Mouse (Mus musculus) intestine, embryonic 15.5 days (tissue): ENCODE measurements around the gene Stk26. TPM values are rescaled to one million over a fixed set of nuclear protein-coding genes. Genes with fewer than 3 reads are reported as not detected.

Experiments
- ATAC-seq: fragments of 200-750 bp; cut with Nextera tagmentation; 2 replicates; pipeline ENCODE4 v1.8.0; 2017; ENCODE audit warnings: moderate TSS enrichment, moderate library complexity
- H3K27ac ChIP-seq: fragments of 300-500 bp; sonication (generic); 2 replicates; pipeline ENCODE4 v1.5.1; 2015; ENCODE audit warnings: mild to moderate bottlenecking, inconsistent platforms
- H3K27me3 ChIP-seq: fragments of 300-500 bp; sonication (generic); replicated peaks from 2 replicates; pipeline ENCODE4 v1.6.1; 2015; ENCODE audit warnings: inconsistent platforms
- H3K36me3 ChIP-seq: fragments of 300-500 bp; sonication (generic); 2 replicates; pipeline ENCODE4 v1.6.1; 2015; ENCODE audit warnings: inconsistent platforms
- H3K4me1 ChIP-seq: fragments of 300-500 bp; sonication (generic); replicated peaks from 2 replicates; pipeline ENCODE4 v1.6.1; 2015; ENCODE audit warnings: inconsistent platforms
- H3K4me2 ChIP-seq: fragments of 300-500 bp; sonication (generic); replicated peaks from 2 replicates; pipeline ENCODE4 v1.6.1; 2015; ENCODE audit warnings: mild to moderate bottlenecking, inconsistent platforms
- H3K4me3 ChIP-seq: fragments of 300-500 bp; sonication (generic); replicated peaks from 2 replicates; pipeline ENCODE4 v1.5.1; 2015; ENCODE audit warnings: inconsistent platforms
- H3K9ac ChIP-seq: fragments of 300-500 bp; sonication (generic); 2 replicates; pipeline ENCODE4 v1.6.1; 2015; ENCODE audit warnings: inconsistent platforms
- H3K9me3 ChIP-seq: fragments of 300-500 bp; sonication (generic); 2 replicates; pipeline ENCODE4 v1.6.1; 2016; ENCODE audit warnings: inconsistent platforms
- WGBS: fragments of 180-500 bp; shearing (Covaris S2); methylation state at CpG from one replicate; pipeline ENCODE4 v1.1.7; 2015; 5-methylcytosine and 5-hydroxymethylcytosine counted together
- polyA plus RNA-seq: library from polyadenylated mRNA; unstranded; fragments of >200 nt; fragmentation: Nextera tagmentation; extraction: Ambion mirVana; gene quantifications from 2 replicates; pipeline ENCODE4 v1.2.1, GENCODE M21; 2015

Gene Stk26
- 6.1 and 6.6 TPM in 2 replicates for polyA plus RNA-seq

GRCm38 (mm10) chrX:50840847-50841560 lies at the start of gene Stk26:
Stk26 (plus strand) TSS chrX:50841047.
- ATAC-seq = peak; percentile 98
- no peaks in the 10 kb centered on the region for H3K36me3 ChIP-seq
- WGBS = 22% methylated on average over 31 of the region's 31 CpGs
- no peaks in the 10 kb centered on the region for H3K4me1 ChIP-seq
- peak within 1 kb of the TSS; percentile 34 for H3K9ac ChIP-seq
- H3K27ac ChIP-seq = peak within 1 kb of the TSS; percentile 32; the same call in 1 of the 2 replicates
- peak within 1 kb of the TSS; percentile 69 for H3K4me2 ChIP-seq
- H3K27me3 ChIP-seq = 0 out of 2 replicates have a peak, but pooled peaks cover 3% of the 10 kb centered on the region
- no peaks in the 10 kb centered on the region for H3K9me3 ChIP-seq
- H3K4me3 ChIP-seq = peak within 1 kb of the TSS; percentile 50

GRCm38 (mm10) chrX:50793005-50793680 lies 47.7 kb upstream of the Stk26 start:
- H3K4me3 ChIP-seq = no peak overlapping the region
- H3K9ac ChIP-seq = no peak overlapping the region
- no peak for ATAC-seq
- H3K36me3 ChIP-seq = no peaks in the 10 kb centered on the region
- H3K4me2 ChIP-seq = no peak overlapping the region
- H3K27ac ChIP-seq = no peak overlapping the region
- WGBS = 43% methylated on average over 4 of the region's 4 CpGs
- no peaks in the 10 kb centered on the region for H3K9me3 ChIP-seq
- H3K4me1 ChIP-seq = no peaks in the 10 kb centered on the region
- H3K27me3 ChIP-seq = no peaks in the 10 kb centered on the region

- Histone ChIP-seq H3K9ac (no peak overlapping the region), H3K4me1 (no peaks in the 10 kb centered on the region), H3K27me3 (no peaks in the 10 kb centered on the region), H3K36me3 (no peaks in the 10 kb centered on the region), H3K4me2 (no peak overlapping the region), H3K4me3 (no peak overlapping the region), H3K9me3 (no peaks in the 10 kb centered on the region), H3K27ac (no peak overlapping the region)
- no peak for ATAC-seq
- WGBS = 67% methylated on average over 1 of the region's 1 CpGs
Measured at GRCm38 (mm10) chrX:50797798-50798197, 43.0 kb upstream of the Stk26 start.

DNA sequence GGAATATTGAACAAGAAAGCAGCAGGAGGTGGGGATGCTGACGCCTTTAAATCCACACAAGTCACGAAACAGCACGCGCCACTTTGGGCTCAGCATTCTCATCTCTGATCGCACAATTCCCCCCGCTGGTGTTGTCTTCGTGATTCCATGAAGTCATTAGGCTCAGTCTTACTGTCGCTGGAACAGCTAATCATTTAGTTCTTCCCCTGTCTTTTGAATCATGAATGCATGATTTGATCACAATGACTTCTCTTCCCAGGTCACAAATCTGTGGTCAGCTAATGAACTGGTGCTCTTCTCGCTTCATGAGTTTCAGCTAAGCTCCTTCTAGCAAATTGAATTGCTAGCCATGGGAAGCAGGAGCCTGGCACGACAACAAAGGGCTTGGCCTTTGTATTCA lies 42.3 kb upstream of the Stk26 start:
- no peak overlapping the region for H3K9ac ChIP-seq
- no peak for ATAC-seq
- no peaks in the 10 kb centered on the region for H3K27me3 ChIP-seq
- no peaks in the 10 kb centered on the region for H3K9me3 ChIP-seq
- H3K4me3 ChIP-seq = no peak overlapping the region
- 78% methylated on average over 10 of the region's 10 CpGs for WGBS
- no peaks in the 10 kb centered on the region for H3K4me1 ChIP-seq
- H3K36me3 ChIP-seq = no peaks in the 10 kb centered on the region
- H3K27ac ChIP-seq = no peak overlapping the region
- H3K4me2 ChIP-seq = no peak overlapping the region

DNA sequence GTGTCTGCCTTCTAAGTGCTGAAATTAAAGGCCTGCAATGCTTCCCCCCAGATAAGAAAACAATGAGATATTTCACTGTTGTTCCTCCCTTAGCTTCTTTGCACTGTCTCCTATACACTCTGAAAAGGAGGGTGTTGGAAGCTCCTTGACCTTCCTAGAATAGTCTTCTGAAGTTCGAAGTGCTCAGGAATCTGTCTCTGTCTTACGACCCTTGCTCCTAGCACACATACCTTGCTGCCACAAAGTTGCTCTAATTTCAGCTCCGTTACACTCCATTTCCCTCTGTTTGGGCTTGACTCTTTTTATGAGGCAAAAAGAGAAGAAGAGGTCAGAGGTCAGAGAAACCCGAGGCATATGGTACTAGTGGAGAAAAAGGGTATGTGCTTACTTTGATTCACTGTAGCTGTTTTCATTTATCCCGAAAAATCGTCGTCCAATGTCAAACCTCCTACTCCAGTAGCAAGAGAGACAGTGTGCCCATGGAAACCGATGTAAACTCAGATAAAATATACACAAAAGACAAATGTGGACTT lies 41.1 kb upstream of the Stk26 start:
- Histone ChIP-seq H3K4me2 (no peak overlapping the region), H3K9me3 (no peaks in the 10 kb centered on the region), H3K27me3 (no peaks in the 10 kb centered on the region), H3K4me3 (no peak overlapping the region), H3K4me1 (no peaks in the 10 kb centered on the region), H3K27ac (no peak overlapping the region), H3K9ac (no peak overlapping the region), H3K36me3 (no peaks in the 10 kb centered on the region)
- 50% methylated on average over 8 of the region's 8 CpGs for whole genome bisulfite sequencing
- ATAC-seq = no peak

DNA sequence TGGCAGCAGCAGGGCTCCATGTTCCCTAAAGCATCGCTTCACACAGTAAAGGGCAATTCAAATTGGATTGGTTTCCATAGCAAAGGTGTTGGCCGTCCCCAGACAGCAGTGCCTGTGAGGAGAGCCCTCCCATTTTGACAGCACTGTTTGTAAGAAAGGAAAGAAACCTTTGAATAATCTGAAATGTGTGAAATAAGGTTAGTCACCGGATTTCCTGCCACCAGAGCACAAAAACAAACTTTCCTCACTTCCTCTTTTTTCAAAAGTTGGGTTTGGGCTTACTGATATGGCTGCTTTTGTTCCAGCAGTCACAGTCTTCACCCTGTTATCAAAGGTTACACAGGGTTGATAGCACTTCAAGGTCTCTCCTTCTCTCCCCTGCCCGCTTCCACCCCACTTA lies 35.2 kb upstream of the Stk26 start:
- Histone ChIP-seq H3K9ac (no peak overlapping the region), H3K27me3 (no peaks in the 10 kb centered on the region), H3K9me3 (no peaks in the 10 kb centered on the region), H3K4me3 (no peak overlapping the region), H3K4me2 (no peak overlapping the region), H3K36me3 (no peaks in the 10 kb centered on the region), H3K27ac (no peak overlapping the region), H3K4me1 (no peaks in the 10 kb centered on the region)
- no peak for ATAC-seq
- WGBS = 53% methylated on average over 4 of the region's 4 CpGs

DNA sequence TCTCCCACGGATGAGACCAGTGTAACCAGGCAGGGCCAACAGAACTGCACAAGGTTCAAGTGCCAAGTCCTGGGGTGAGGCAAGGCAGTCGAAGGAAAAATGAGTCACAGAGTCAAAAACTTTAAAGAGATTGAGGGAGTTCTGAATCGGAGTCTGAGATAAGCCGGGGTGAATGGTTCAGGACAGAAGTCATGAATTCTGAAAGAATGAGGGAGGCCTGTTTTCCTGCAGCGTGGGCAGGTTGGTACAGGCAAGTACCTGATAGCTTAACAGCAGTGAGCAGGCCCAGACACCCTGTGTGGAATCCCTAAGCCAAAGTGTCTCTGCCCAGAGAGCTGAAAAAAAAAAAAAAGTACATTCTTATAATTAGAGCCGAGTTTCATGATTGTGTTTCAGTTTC lies 17.0 kb upstream of the Stk26 start:
- no peak for ATAC-seq
- Histone ChIP-seq H3K36me3 (no peaks in the 10 kb centered on the region), H3K4me3 (no peak overlapping the region), H3K4me1 (no peaks in the 10 kb centered on the region), H3K9me3 (no peaks in the 10 kb centered on the region), H3K9ac (no peak overlapping the region), H3K27ac (no peak overlapping the region), H3K4me2 (no peak overlapping the region), H3K27me3 (no peaks in the 10 kb centered on the region)
- 46% methylated on average over 6 of the region's 6 CpGs for WGBS

- no peak for ATAC-seq
Measured at GRCm38 (mm10) chrX:50835592-50835991, 5.3 kb upstream of the Stk26 start.

GRCm38 (mm10) chrX:50836029-50836691 lies 4.7 kb upstream of the Stk26 start:
- Histone ChIP-seq H3K9me3 (no peaks in the 10 kb centered on the region), H3K9ac (no peak overlapping the region), H3K36me3 (no peaks in the 10 kb centered on the region), H3K4me2 (no peak overlapping the region), H3K4me3 (no peak overlapping the region), H3K4me1 (no peaks in the 10 kb centered on the region), H3K27me3 (no peaks in the 10 kb centered on the region), H3K27ac (no peak overlapping the region)
- no peak for ATAC-seq
- 71% methylated on average over 10 of the region's 10 CpGs for WGBS

More at GRCm38 (mm10) chrX:50835592-50835991, 5.3 kb upstream of the Stk26 start:
- Histone ChIP-seq H3K4me1 (no peaks in the 10 kb centered on the region), H3K4me3 (no peak overlapping the region), H3K9ac (no peak overlapping the region), H3K36me3 (no peaks in the 10 kb centered on the region), H3K27me3 (no peaks in the 10 kb centered on the region), H3K27ac (no peak overlapping the region), H3K9me3 (no peaks in the 10 kb centered on the region), H3K4me2 (no peak overlapping the region)
- WGBS = 81% methylated on average over 3 of the region's 3 CpGs

DNA sequence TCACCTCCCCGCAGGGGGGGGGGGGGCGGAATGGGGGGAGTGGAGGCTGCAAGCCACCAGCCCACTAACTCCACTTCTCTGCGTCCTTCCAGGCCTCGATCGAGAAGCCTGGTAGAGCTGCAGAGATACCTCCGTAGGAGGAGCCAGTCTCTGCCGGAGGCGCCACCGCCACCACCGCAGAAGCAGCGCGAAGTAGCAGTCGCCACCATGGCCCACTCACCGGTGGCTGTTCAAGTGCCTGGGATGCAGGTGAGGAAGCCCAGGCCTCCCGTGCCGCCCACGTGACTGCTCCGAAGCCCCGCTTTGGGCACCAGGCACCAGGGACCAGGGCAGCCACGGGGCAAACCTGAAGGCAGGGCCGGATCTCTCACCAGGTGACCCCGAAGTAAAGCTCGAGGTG lies 740 bp downstream of the Stk26 start:
- 28% methylated on average over 23 of the region's 23 CpGs for WGBS

DNA sequence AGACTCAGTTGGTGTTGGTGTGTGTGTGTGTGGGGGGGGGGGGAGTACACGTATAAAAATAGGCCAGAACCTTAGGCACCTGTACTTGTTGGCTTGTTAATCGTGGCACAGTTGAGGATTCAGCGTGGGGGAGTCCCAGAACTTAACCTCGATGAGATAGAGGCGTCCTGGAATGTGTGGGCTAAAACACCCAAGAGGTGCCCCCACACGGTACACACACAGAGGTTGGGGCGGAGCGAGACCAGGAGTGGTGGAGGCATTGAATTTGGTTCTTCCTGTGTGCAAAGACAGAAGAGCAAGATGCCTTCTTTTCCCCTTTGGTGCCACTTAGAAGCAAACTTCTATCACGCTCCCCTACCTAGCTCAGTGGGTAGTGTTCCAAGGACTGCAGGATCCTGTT lies 1.2 kb downstream of the Stk26 start:
- no peaks in the 10 kb centered on the region for H3K9me3 ChIP-seq
- 0 out of 2 replicates have a peak, but pooled peaks cover 3% of the 10 kb centered on the region for H3K27me3 ChIP-seq
- H3K27ac ChIP-seq = no peak overlapping the region
- ATAC-seq = peak; percentile 29
- H3K36me3 ChIP-seq = no peaks in the 10 kb centered on the region
- peak overlapping the region; percentile 50 for H3K4me3 ChIP-seq
- H3K4me1 ChIP-seq = no peaks in the 10 kb centered on the region
- no peak overlapping the region for H3K9ac ChIP-seq
- peak overlapping the region; percentile 69 for H3K4me2 ChIP-seq
- WGBS = 47% methylated on average over 9 of the region's 9 CpGs

More for the DNA sequence above, 740 bp downstream of the Stk26 start:
- Histone ChIP-seq H3K4me3 (peak overlapping the region; percentile 50), H3K27me3 (0 out of 2 replicates have a peak, but pooled peaks cover 3% of the 10 kb centered on the region), H3K9ac (peak overlapping the region; percentile 34), H3K36me3 (no peaks in the 10 kb centered on the region), H3K27ac (peak overlapping the region; percentile 32; the same call in 1 of the 2 replicates), H3K4me2 (peak overlapping the region; percentile 69), H3K9me3 (no peaks in the 10 kb centered on the region), H3K4me1 (no peaks in the 10 kb centered on the region)
- peak; percentile 84 for ATAC-seq
